ENCODE assay signal across 27 mouse cellular contexts in the genomic region with DNA sequence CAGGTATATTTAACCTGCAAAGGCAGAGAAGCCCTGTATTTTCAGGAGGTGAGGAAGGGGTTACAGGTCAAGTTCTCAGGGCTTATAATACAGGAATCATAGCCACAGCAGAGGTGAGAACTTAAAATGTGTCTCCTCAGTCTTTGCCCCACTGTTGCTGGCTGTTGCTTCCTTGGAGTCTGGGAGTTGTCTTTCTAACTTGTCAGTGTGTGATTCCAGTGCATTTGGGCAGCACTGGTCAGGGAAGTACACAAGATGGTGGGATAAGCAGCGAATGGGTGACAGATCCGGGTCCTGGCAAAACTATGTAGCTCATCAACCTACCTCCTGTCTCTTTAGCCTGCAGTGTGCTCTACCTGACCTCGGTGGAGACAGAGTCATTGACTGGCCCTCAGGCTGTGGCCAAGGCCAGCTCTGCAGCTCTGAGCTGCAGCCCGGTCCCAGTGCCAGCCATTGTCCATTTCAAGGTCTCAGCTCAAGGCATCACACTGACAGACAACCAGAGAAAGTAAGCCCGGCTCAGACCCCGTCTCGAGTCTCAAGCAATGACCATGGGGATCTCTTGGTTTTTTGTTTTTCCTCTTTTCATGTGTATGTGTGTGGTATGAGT. TPM values are rescaled to one million over a fixed set of nuclear protein-coding genes. Genes with fewer than 3 reads are reported as not detected.
DNase-seq lines count a peak whose midpoint lies in the region; ATAC-seq and TF ChIP-seq lines count a peak whose summit lies in the region.
"Had no signal": no experiment of that assay in that cellular context is flagged by ENCODE, and none has a peak within 500 bp of the region (broad histone marks: within the 10 kb centered on the region; RNA-seq: fewer than 3 reads in every experiment).

No protein-coding gene starts in this region.

- peak; percentile 44 for TF ChIP-seq POLR2A in myocyte (IDR thresholded peaks at IDR 0.05; ENCODE audit: insufficient read length, low read depth)

- H3ac ChIP-seq in myocyte (ENCODE audit: control insufficient read depth, insufficient read length) = no peak overlapping the region

- WGBS in hindbrain, postnatal 0 days = 84% methylated on average over 7 of the region's 7 CpGs
- 90% methylated on average over 7 of the region's 7 CpGs for WGBS in hindbrain, embryonic 13.5 days

- ATAC-seq in cerebellum, adult (ENCODE audit: insufficient number of reproducible peaks, low FRiP score, low TSS enrichment) = no peak
- ATAC-seq in hindbrain, postnatal 0 days = no peak
- ATAC-seq in hindbrain, embryonic 13.5 days (ENCODE audit: low FRiP score) = no peak
- ATAC-seq: hindbrain, embryonic 16.5 days; intestine, embryonic 15.5 days; midbrain, embryonic 16.5 days; Patski had no signal

- H3K36me3 ChIP-seq in hindbrain, postnatal 0 days (ENCODE audit: insufficient read depth, low read length) = peaks cover 19% of the 10 kb centered on the region; the same call in 1 of the 2 replicates
- peaks cover 48% of the 10 kb centered on the region for H3K36me3 ChIP-seq in hindbrain, embryonic 13.5 days
- H3K36me3 ChIP-seq in myocyte (ENCODE audit: control insufficient read depth, insufficient read depth) = peaks cover 66% of the 10 kb centered on the region

- H3K9me3 ChIP-seq in hindbrain, postnatal 0 days (ENCODE audit: low read length) = no peaks in the 10 kb centered on the region
- H3K9me3 ChIP-seq in hindbrain, embryonic 13.5 days = no peaks in the 10 kb centered on the region
- H3K9me3 ChIP-seq: forebrain, embryonic 12.5 days; hindbrain, embryonic 10.5 days; intestine, embryonic 15.5 days; lung, embryonic 15.5 days; neural tube, embryonic 13.5 days had no signal

- H3K9ac ChIP-seq in hindbrain, postnatal 0 days (replicated peaks; ENCODE audit: low read length) = no peak overlapping the region
- no peak overlapping the region for H3K9ac ChIP-seq in hindbrain, embryonic 13.5 days
- H3K9ac ChIP-seq: forebrain, embryonic 12.5 days; intestine, embryonic 15.5 days; lung, embryonic 15.5 days; neural tube, embryonic 13.5 days had no signal

- peak; percentile 13 for DNase-seq in cerebellum, adult 9-11 months
- DNase-seq in hindbrain, postnatal 0 days (ENCODE audit: low spot score) = no peak
- DNase-seq in adrenal gland, postnatal 10 days = peak; percentile 73
- DNase-seq in gastrocnemius, postnatal 25 days = no peak
- DNase-seq: cerebellum, adult 11 months; gastrocnemius, postnatal 14 days; heart, postnatal 14 days; kidney, postnatal 4 days; layer of hippocampus, postnatal 36 days; lung, postnatal 36 days; retina, postnatal 1 day; right cerebral cortex, postnatal 14 days had no signal

- H3K27ac ChIP-seq in hindbrain, postnatal 0 days = peak overlapping the region; percentile 78; the same call in 1 of the 2 replicates
- no peak overlapping the region for H3K27ac ChIP-seq in hindbrain, embryonic 13.5 days
- H3K27ac ChIP-seq: forebrain, embryonic 12.5 days; hindbrain, embryonic 10.5 days; kidney, postnatal 0 days; lung, embryonic 15.5 days had no signal

- H3K79me2 ChIP-seq in myocyte (ENCODE audit: control insufficient read depth, insufficient read depth) = peaks cover 6% of the 10 kb centered on the region

- no peak overlapping the region for H3K4me3 ChIP-seq in hindbrain, postnatal 0 days (ENCODE audit: low read length)
- H3K4me3 ChIP-seq in hindbrain, embryonic 13.5 days = no peak overlapping the region
- H3K4me3 ChIP-seq in myocyte = no peak overlapping the region
- H3K4me3 ChIP-seq: forebrain, embryonic 12.5 days; hindbrain, embryonic 10.5 days; intestine, embryonic 15.5 days; lung, embryonic 15.5 days; neural tube, embryonic 13.5 days had no signal

- H3K27me3 ChIP-seq in hindbrain, postnatal 0 days (ENCODE audit: insufficient read depth, low read length) = no peaks in the 10 kb centered on the region
- no peaks in the 10 kb centered on the region for H3K27me3 ChIP-seq in hindbrain, embryonic 13.5 days
- H3K27me3 ChIP-seq in myocyte (ENCODE audit: control insufficient read depth, insufficient read depth, insufficient read length) = no peaks in the 10 kb centered on the region
- H3K27me3 ChIP-seq: forebrain, embryonic 12.5 days; intestine, embryonic 15.5 days; lung, embryonic 15.5 days; neural tube, embryonic 13.5 days; Patski had no signal

- H3K4me2 ChIP-seq in hindbrain, postnatal 0 days (ENCODE audit: low read depth, low read length) = no peak overlapping the region
- H3K4me2 ChIP-seq in hindbrain, embryonic 13.5 days = no peak overlapping the region
- H3K4me2 ChIP-seq in myocyte (ENCODE audit: low read depth) = no peak overlapping the region
- H3K4me2 ChIP-seq: forebrain, embryonic 12.5 days; intestine, embryonic 15.5 days; liver, embryonic 11.5 days; lung, embryonic 15.5 days; midbrain, embryonic 11.5 days; neural tube, embryonic 13.5 days had no signal

- H3K4me1 ChIP-seq in hindbrain, postnatal 0 days (ENCODE audit: insufficient read depth, low read length) = peaks cover 14% of the 10 kb centered on the region
- H3K4me1 ChIP-seq in hindbrain, embryonic 13.5 days (replicated peaks) = peaks cover 29% of the 10 kb centered on the region

- no peak for TF ChIP-seq CTCF in hindbrain, postnatal 0 days (IDR thresholded peaks at IDR 0.05; ENCODE audit: low read depth)

TF ChIP-seq in myocyte, 11 proteins besides CTCF, POLR2A, EP300 and RAD21:
- TF ChIP-seq SRF (IDR thresholded peaks at IDR 0.05; ENCODE audit: control insufficient read depth, insufficient read length, low read depth) = no peak
- TF ChIP-seq MYOG (IDR thresholded peaks at IDR 0.05; ENCODE audit: control insufficient read depth in 1 of 3, insufficient read depth in 1 of 3, insufficient read length in 2 of 3, low read depth in 2 of 3) = no peak
- no peak for TF ChIP-seq USF1 (IDR thresholded peaks at IDR 0.05; ENCODE audit: low read depth)
- no peak for TF ChIP-seq MAX (IDR thresholded peaks at IDR 0.05; ENCODE audit: low read depth)
- no peak for TF ChIP-seq TCF12 (IDR thresholded peaks at IDR 0.05; ENCODE audit: insufficient read depth, poor library complexity, severe bottlenecking)
- no peak for TF ChIP-seq CEBPB (IDR thresholded peaks at IDR 0.05; ENCODE audit: insufficient read depth, poor library complexity, severe bottlenecking)
- TF ChIP-seq REST (IDR thresholded peaks at IDR 0.05; ENCODE audit: insufficient read depth, insufficient read length) = no peak
- TF ChIP-seq POLR2AphosphoS2 (IDR thresholded peaks at IDR 0.05; ENCODE audit: insufficient read length, low read depth) = peak; percentile 85
- no peak for TF ChIP-seq E2F4 (IDR thresholded peaks at IDR 0.05; ENCODE audit: insufficient read depth)

RNA-seq across cellular contexts. Expression of a gene that starts 14.5 kb away (rescaled TPM):
- 9.2 TPM in 2 replicates for total RNA-seq in hindbrain, postnatal 0 days (2014; rRNA removed)
- polyA plus RNA-seq in hindbrain, postnatal 0 days (2015; fragmentation: Nextera tagmentation; extraction: Ambion mirVana) = 5.5 and 6.2 TPM in 2 replicates
- 8.3 and 9.3 TPM in 2 replicates for polyA plus RNA-seq in hindbrain, embryonic 13.5 days (2015; fragmentation: Nextera tagmentation; extraction: Ambion mirVana)
- total RNA-seq in adrenal gland, postnatal 10 days (2021) = 10 to 100 TPM; 64.5 to 84.6 TPM
- polyA plus RNA-seq in myocyte (2012; fragmentation: generic; extraction: Trizol) = 128 TPM
- 10 to 100 TPM; 22.3 to 32.0 TPM for total RNA-seq in gastrocnemius, postnatal 25 days (2021)

RNA-seq across cellular contexts. Expression of a gene that starts 21.3 kb away (rescaled TPM):
- total RNA-seq in hindbrain, postnatal 0 days (2014; rRNA removed) = 113 and 118 TPM in 2 replicates
- polyA plus RNA-seq in hindbrain, postnatal 0 days (2015; fragmentation: Nextera tagmentation; extraction: Ambion mirVana) = 98.6 and 110 TPM in 2 replicates
- 50.8 and 57.4 TPM in 2 replicates for polyA plus RNA-seq in hindbrain, embryonic 13.5 days (2015; fragmentation: Nextera tagmentation; extraction: Ambion mirVana)
- total RNA-seq in adrenal gland, postnatal 10 days (2021) = 10 to 100 TPM; 27.4 to 31.5 TPM
- polyA plus RNA-seq in myocyte (2012; fragmentation: generic; extraction: Trizol) = 51.0 TPM
- total RNA-seq in gastrocnemius, postnatal 25 days (2021) = 1 to 10 TPM; 7.1 to 7.9 TPM

RNA-seq across cellular contexts. Expression of a gene that starts 29.4 kb away (rescaled TPM):
- total RNA-seq in hindbrain, postnatal 0 days (2014; rRNA removed) = 5.6 and 12.8 TPM in 2 replicates
- 9.7 and 11.5 TPM in 2 replicates for polyA plus RNA-seq in hindbrain, postnatal 0 days (2015; fragmentation: Nextera tagmentation; extraction: Ambion mirVana)
- 0.49 and 1.2 TPM in 2 replicates for polyA plus RNA-seq in hindbrain, embryonic 13.5 days (2015; fragmentation: Nextera tagmentation; extraction: Ambion mirVana)
- 10 to 100 TPM; 40.3 to 48.1 TPM for total RNA-seq in adrenal gland, postnatal 10 days (2021)
- polyA plus RNA-seq in myocyte (2012; fragmentation: generic; extraction: Trizol) = 182 TPM
- 10 to 100 TPM; 46.4 to 68.2 TPM for total RNA-seq in gastrocnemius, postnatal 25 days (2021)
- polyA plus RNA-seq: hindbrain, embryonic 10.5 days had no signal

RNA-seq across cellular contexts. Expression of a gene that starts 35.6 kb away (rescaled TPM):
- 0.16 TPM in 1 of 2 replicates, not detected in the other for total RNA-seq in hindbrain, postnatal 0 days (2014; rRNA removed)
- polyA plus RNA-seq in hindbrain, postnatal 0 days (2015; fragmentation: Nextera tagmentation; extraction: Ambion mirVana) = 0.09 TPM in 1 of 2 replicates, not detected in the other
- 0.14 TPM in 1 of 2 replicates, not detected in the other for polyA plus RNA-seq in hindbrain, embryonic 13.5 days (2015; fragmentation: Nextera tagmentation; extraction: Ambion mirVana)
- 1 to 10 TPM; 4.9 to 8.1 TPM for total RNA-seq in adrenal gland, postnatal 10 days (2021)
- 0.43 TPM for polyA plus RNA-seq in myocyte (2012; fragmentation: generic; extraction: Trizol)
- total RNA-seq in gastrocnemius, postnatal 25 days (2021) = under 1 TPM in 1 of 2 experiments, not detected in 1; 0.16 TPM
- total RNA-seq: heart, adult 18-20 months had no signal
- polyA plus RNA-seq: hindbrain, embryonic 16.5 days; midbrain, embryonic 11.5 days had no signal

RNA-seq across cellular contexts. Expression of a gene that starts 41.2 kb away (rescaled TPM):
- total RNA-seq in hindbrain, postnatal 0 days (2014; rRNA removed) = 114 and 121 TPM in 2 replicates
- 63.4 and 65.1 TPM in 2 replicates for polyA plus RNA-seq in hindbrain, postnatal 0 days (2015; fragmentation: Nextera tagmentation; extraction: Ambion mirVana)
- 82.3 and 82.9 TPM in 2 replicates for polyA plus RNA-seq in hindbrain, embryonic 13.5 days (2015; fragmentation: Nextera tagmentation; extraction: Ambion mirVana)
- 100 to 1,000 TPM; 248 to 266 TPM for total RNA-seq in adrenal gland, postnatal 10 days (2021)
- 266 TPM for polyA plus RNA-seq in myocyte (2012; fragmentation: generic; extraction: Trizol)
- total RNA-seq in gastrocnemius, postnatal 25 days (2021) = 100 to 1,000 TPM; 141 to 145 TPM

Comparison
In these comparisons a context has a peak if more than half of its experiments do, and no peak if none do; other contexts are left out.
1. DNase-seq: peak in cerebellum, adult 9-11 months (single experiment) and adrenal gland, postnatal 10 days (single experiment); none in hindbrain, postnatal 0 days (single experiment) and gastrocnemius, postnatal 25 days (single experiment).